Mouse (Mus musculus): Measurements from ENCODE around the gene Notch2. TPM values are rescaled to one million over a fixed set of nuclear protein-coding genes. Genes with fewer than 3 reads are reported as not detected.

Gene Notch2
- polyA plus RNA-seq, 1 experiment, result 49.4 TPM

- H3K4me3 ChIP-seq (ENCODE audit: insufficient read depth, low read length), result no peak overlapping the region
- peak overlapping the region; percentile 90 for H3K27ac ChIP-seq (ENCODE audit: insufficient read depth, low read length)
- peaks cover 29% of the 10 kb centered on the region for H3K4me1 ChIP-seq (ENCODE audit: control insufficient read depth, insufficient read depth, low read length)
- TF ChIP-seq POLR2A (IDR thresholded peaks at IDR 0.05; ENCODE audit: low read depth, low read length) (no peak; the same call in 1 of the 2 replicates), CTCF (IDR thresholded peaks at IDR 0.05; ENCODE audit: borderline replicate concordance, insufficient read depth, low read length) (no peak)
Observed at GRCm38 (mm10) chr3:98063186-98063771, 50.0 kb downstream of the Notch2 start.

- TF ChIP-seq POLR2A (IDR thresholded peaks at IDR 0.05; ENCODE audit: low read depth, low read length), result no peak
- TF ChIP-seq CTCF (IDR thresholded peaks at IDR 0.05; ENCODE audit: borderline replicate concordance, insufficient read depth, low read length), result no peak
- Histone ChIP-seq H3K27ac (ENCODE audit: insufficient read depth, low read length) (peak overlapping the region; percentile 86), H3K4me3 (ENCODE audit: insufficient read depth, low read length) (no peak overlapping the region)
Observed at GRCm38 (mm10) chr3:98063833-98064232, 50.5 kb downstream of the Notch2 start.

GRCm38 (mm10) chr3:98065004-98065403 lies 51.7 kb downstream of the Notch2 start:
- Histone ChIP-seq H3K4me1 (ENCODE audit: control insufficient read depth, insufficient read depth, low read length) (peaks cover 29% of the 10 kb centered on the region), H3K4me3 (ENCODE audit: insufficient read depth, low read length) (no peak overlapping the region), H3K27ac (ENCODE audit: insufficient read depth, low read length) (no peak overlapping the region)
- no peak for TF ChIP-seq POLR2A (IDR thresholded peaks at IDR 0.05; ENCODE audit: low read depth, low read length)
- TF ChIP-seq CTCF (IDR thresholded peaks at IDR 0.05; ENCODE audit: borderline replicate concordance, insufficient read depth, low read length), result no peak

More at GRCm38 (mm10) chr3:98063833-98064232, 50.5 kb downstream of the Notch2 start:
- H3K4me1 ChIP-seq (ENCODE audit: control insufficient read depth, insufficient read depth, low read length), result peaks cover 29% of the 10 kb centered on the region

GRCm38 (mm10) chr3:98066434-98066833 lies 53.1 kb downstream of the Notch2 start:
- no peak for TF ChIP-seq CTCF (IDR thresholded peaks at IDR 0.05; ENCODE audit: borderline replicate concordance, insufficient read depth, low read length)
- Histone ChIP-seq H3K4me3 (ENCODE audit: insufficient read depth, low read length) (no peak overlapping the region), H3K27ac (ENCODE audit: insufficient read depth, low read length) (no peak overlapping the region), H3K4me1 (ENCODE audit: control insufficient read depth, insufficient read depth, low read length) (peaks cover 24% of the 10 kb centered on the region)

- TF ChIP-seq CTCF (IDR thresholded peaks at IDR 0.05; ENCODE audit: borderline replicate concordance, insufficient read depth, low read length) (no peak), POLR2A (IDR thresholded peaks at IDR 0.05; ENCODE audit: low read depth, low read length) (no peak)
- Histone ChIP-seq H3K27ac (ENCODE audit: insufficient read depth, low read length) (peak overlapping the region; percentile 67), H3K4me1 (ENCODE audit: control insufficient read depth, insufficient read depth, low read length) (peaks cover 16% of the 10 kb centered on the region), H3K4me3 (ENCODE audit: insufficient read depth, low read length) (no peak overlapping the region)
Observed at GRCm38 (mm10) chr3:98067413-98067812, 54.1 kb downstream of the Notch2 start.

GRCm38 (mm10) chr3:98067852-98068491 lies 54.6 kb downstream of the Notch2 start:
- H3K4me1 ChIP-seq (ENCODE audit: control insufficient read depth, insufficient read depth, low read length), result peaks cover 12% of the 10 kb centered on the region
- TF ChIP-seq CTCF (IDR thresholded peaks at IDR 0.05; ENCODE audit: borderline replicate concordance, insufficient read depth, low read length) (no peak), POLR2A (IDR thresholded peaks at IDR 0.05; ENCODE audit: low read depth, low read length) (no peak)
- H3K27ac ChIP-seq (ENCODE audit: insufficient read depth, low read length), result peak overlapping the region; percentile 67
- no peak overlapping the region for H3K4me3 ChIP-seq (ENCODE audit: insufficient read depth, low read length)

- no peak for TF ChIP-seq CTCF (IDR thresholded peaks at IDR 0.05; ENCODE audit: borderline replicate concordance, insufficient read depth, low read length)
- no peak for TF ChIP-seq POLR2A (IDR thresholded peaks at IDR 0.05; ENCODE audit: low read depth, low read length)
- Histone ChIP-seq H3K4me1 (ENCODE audit: control insufficient read depth, insufficient read depth, low read length) (peaks cover 6% of the 10 kb centered on the region), H3K27ac (ENCODE audit: insufficient read depth, low read length) (no peak overlapping the region), H3K4me3 (ENCODE audit: insufficient read depth, low read length) (no peak overlapping the region)
Observed at GRCm38 (mm10) chr3:98069161-98069560, 55.8 kb downstream of the Notch2 start.

- TF ChIP-seq POLR2A (IDR thresholded peaks at IDR 0.05; ENCODE audit: low read depth, low read length) (no peak), CTCF (IDR thresholded peaks at IDR 0.05; ENCODE audit: borderline replicate concordance, insufficient read depth, low read length) (no peak)
- Histone ChIP-seq H3K4me3 (ENCODE audit: insufficient read depth, low read length) (no peak overlapping the region), H3K4me1 (ENCODE audit: control insufficient read depth, insufficient read depth, low read length) (peaks cover 3% of the 10 kb centered on the region; the same call in 1 of the 2 replicates), H3K27ac (ENCODE audit: insufficient read depth, low read length) (no peak overlapping the region)
Observed at GRCm38 (mm10) chr3:98069856-98070255, 56.5 kb downstream of the Notch2 start.

GRCm38 (mm10) chr3:98072570-98072969 lies 59.2 kb downstream of the Notch2 start:
- Histone ChIP-seq H3K4me1 (ENCODE audit: control insufficient read depth, insufficient read depth, low read length) (no peaks in the 10 kb centered on the region), H3K27ac (ENCODE audit: insufficient read depth, low read length) (no peak overlapping the region), H3K4me3 (ENCODE audit: insufficient read depth, low read length) (no peak overlapping the region)
- TF ChIP-seq CTCF (IDR thresholded peaks at IDR 0.05; ENCODE audit: borderline replicate concordance, insufficient read depth, low read length) (no peak), POLR2A (IDR thresholded peaks at IDR 0.05; ENCODE audit: low read depth, low read length) (no peak)

GRCm38 (mm10) chr3:98073545-98073944 lies 60.2 kb downstream of the Notch2 start:
- no peaks in the 10 kb centered on the region for H3K4me1 ChIP-seq (ENCODE audit: control insufficient read depth, insufficient read depth, low read length)
- TF ChIP-seq POLR2A (IDR thresholded peaks at IDR 0.05; ENCODE audit: low read depth, low read length) (no peak), CTCF (IDR thresholded peaks at IDR 0.05; ENCODE audit: borderline replicate concordance, insufficient read depth, low read length) (no peak)
- H3K4me3 ChIP-seq (ENCODE audit: insufficient read depth, low read length), result no peak overlapping the region
- H3K27ac ChIP-seq (ENCODE audit: insufficient read depth, low read length), result no peak overlapping the region
